Mouse (Mus musculus) bone marrow, adult 2 months (tissue): ENCODE results near the gene Fgfr1op.

Experiments used
- CTCF ChIP-seq: fragments of 200-500 bp; IDR thresholded peaks from 2 replicates; pipeline ENCODE4 v1.5.1; 2011; ENCODE audit warnings: low read length, control low read depth; ENCODE audit not compliant: control insufficient read depth, insufficient read depth
- POLR2A ChIP-seq: fragments of 200-500 bp; IDR thresholded peaks from 2 replicates; pipeline ENCODE4 v1.6.1; 2011; ENCODE audit warnings: low read depth, mild to moderate bottlenecking, control low read depth, low read length, borderline replicate concordance; ENCODE audit not compliant: control insufficient read depth

DNA sequence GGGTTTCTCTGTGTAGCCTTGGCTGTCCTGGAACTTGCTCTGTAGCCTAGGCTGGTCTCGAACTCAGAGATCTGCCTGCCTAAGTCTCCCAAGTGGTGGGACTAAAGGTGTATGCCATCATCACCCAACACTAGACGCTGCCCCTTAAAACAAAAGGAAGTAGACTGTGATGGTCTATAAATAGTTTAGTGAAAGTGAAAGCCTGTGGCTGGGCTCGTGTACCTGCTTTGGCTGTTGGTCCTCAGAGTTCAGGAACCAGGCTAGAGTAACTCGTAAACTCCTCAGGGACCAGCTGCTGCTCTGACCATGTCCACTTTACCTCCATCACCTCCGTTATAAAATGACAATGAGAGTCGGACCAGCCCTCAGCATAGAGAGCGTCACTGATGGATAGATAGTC lies 5.0 kb downstream of the Fgfr1op start:
- TF ChIP-seq CTCF (no peak), POLR2A (no peak)
